Mouse (Mus musculus) limb, embryonic 12.5 days (tissue): ENCODE data around the gene Ankrd28. TPM values are rescaled to one million over a fixed set of nuclear protein-coding genes. Genes with fewer than 3 reads are reported as not detected.

Source experiments
- ATAC-seq: fragments of 200-750 bp; cut with Nextera tagmentation; 2 replicates; pipeline ENCODE4 v1.8.0; 2017; ENCODE audit warnings: low read depth, moderate TSS enrichment; ENCODE audit not compliant: insufficient number of reproducible peaks, insufficient read depth, low FRiP score, low TSS enrichment
- H3K27ac ChIP-seq: fragments of 300-500 bp; sonication (generic); 2 replicates; pipeline ENCODE4 v1.5.1; 2016; ENCODE audit warnings: mild to moderate bottlenecking, moderate library complexity
- H3K27me3 ChIP-seq: fragments of 300-500 bp; sonication (generic); 2 replicates; pipeline ENCODE4 v1.6.1; 2016; ENCODE audit warnings: mild to moderate bottlenecking, moderate library complexity
- H3K36me3 ChIP-seq: fragments of 300-500 bp; sonication (generic); 2 replicates; pipeline ENCODE4 v1.6.1; 2016; ENCODE audit warnings: mild to moderate bottlenecking, moderate library complexity
- H3K4me1 ChIP-seq: fragments of 300-500 bp; sonication (generic); replicated peaks from 2 replicates; pipeline ENCODE4 v1.6.1; 2016
- H3K4me2 ChIP-seq: fragments of 300-500 bp; sonication (generic); 2 replicates; pipeline ENCODE4 v1.6.1; 2016; ENCODE audit warnings: mild to moderate bottlenecking, moderate library complexity
- H3K4me3 ChIP-seq: fragments of 300-500 bp; sonication (generic); replicated peaks from 2 replicates; pipeline ENCODE4 v1.5.1; 2016; ENCODE audit warnings: mild to moderate bottlenecking
- H3K9ac ChIP-seq: fragments of 300-500 bp; sonication (generic); replicated peaks from 2 replicates; pipeline ENCODE4 v1.6.1; 2016; ENCODE audit warnings: mild to moderate bottlenecking, moderate library complexity
- H3K9me3 ChIP-seq: fragments of 300-500 bp; sonication (generic); 2 replicates; pipeline ENCODE4 v1.6.1; 2016; ENCODE audit warnings: mild to moderate bottlenecking, moderate library complexity
- WGBS: fragments of 180-500 bp; shearing (Covaris S2); methylation state at CpG from one replicate; pipeline ENCODE4 v1.1.7; 2016; 5-methylcytosine and 5-hydroxymethylcytosine counted together
- polyA plus RNA-seq: library from polyadenylated mRNA; unstranded; fragments of >200 nt; fragmentation: Nextera tagmentation; extraction: Ambion mirVana; gene quantifications from 2 replicates; pipeline ENCODE4 v1.2.1, GENCODE M21; 2016

Gene Ankrd28
- polyA plus RNA-seq, 1 experiment from 2014 or later: 9.7 TPM

- no peak for ATAC-seq
- Histone ChIP-seq H3K4me1 (0 out of 2 replicates have a peak, but pooled peaks cover 2% of the 10 kb centered on the region), H3K9me3 (no peaks in the 10 kb centered on the region), H3K27ac (peak overlapping the region; percentile 54; the same call in 1 of the 2 replicates), H3K27me3 (no peaks in the 10 kb centered on the region), H3K4me2 (no peak overlapping the region), H3K36me3 (no peaks in the 10 kb centered on the region), H3K9ac (no peak overlapping the region), H3K4me3 (no peak overlapping the region)
- WGBS: 47% methylated on average over 5 of the region's 5 CpGs
Measured at GRCm38 (mm10) chr14:31681931-31682555, 148.4 kb downstream of the Ankrd28 start.

GRCm38 (mm10) chr14:31681291-31681690 is 149.2 kb downstream of the Ankrd28 start:
- Histone ChIP-seq H3K27ac (0 out of 2 replicates have a peak overlapping the region, but pooled peaks have one; percentile 54), H3K4me3 (no peak overlapping the region), H3K9ac (no peak overlapping the region), H3K4me2 (no peak overlapping the region), H3K9me3 (no peaks in the 10 kb centered on the region), H3K4me1 (0 out of 2 replicates have a peak, but pooled peaks cover 2% of the 10 kb centered on the region), H3K36me3 (no peaks in the 10 kb centered on the region), H3K27me3 (no peaks in the 10 kb centered on the region)
- WGBS: 90% methylated on average over 9 of the region's 9 CpGs
- no peak for ATAC-seq

GRCm38 (mm10) chr14:31680656-31681055 is 149.8 kb downstream of the Ankrd28 start:
- no peak overlapping the region for H3K4me3 ChIP-seq
- no peaks in the 10 kb centered on the region for H3K36me3 ChIP-seq
- H3K9me3 ChIP-seq: no peaks in the 10 kb centered on the region
- WGBS: 90% methylated on average over 3 of the region's 3 CpGs
- H3K4me1 ChIP-seq: 0 out of 2 replicates have a peak, but pooled peaks cover 2% of the 10 kb centered on the region
- H3K4me2 ChIP-seq: no peak overlapping the region
- ATAC-seq: no peak
- no peaks in the 10 kb centered on the region for H3K27me3 ChIP-seq
- no peak overlapping the region for H3K27ac ChIP-seq
- no peak overlapping the region for H3K9ac ChIP-seq

- Histone ChIP-seq H3K27ac (0 out of 2 replicates have a peak overlapping the region, but pooled peaks have one; percentile 23), H3K4me2 (no peak overlapping the region), H3K27me3 (no peaks in the 10 kb centered on the region), H3K4me3 (no peak overlapping the region), H3K9ac (0 out of 2 replicates have a peak overlapping the region, but pooled peaks have one; percentile 23), H3K4me1 (peaks cover 7% of the 10 kb centered on the region; the same call in 1 of the 2 replicates), H3K9me3 (no peaks in the 10 kb centered on the region), H3K36me3 (peaks cover 15% of the 10 kb centered on the region)
- WGBS: 76% methylated on average over 10 of the region's 10 CpGs
- ATAC-seq: no peak
Measured at GRCm38 (mm10) chr14:31671635-31672320, 158.7 kb downstream of the Ankrd28 start.

GRCm38 (mm10) chr14:31669642-31670490 is 160.6 kb downstream of the Ankrd28 start:
- Histone ChIP-seq H3K27me3 (no peaks in the 10 kb centered on the region), H3K9me3 (no peaks in the 10 kb centered on the region), H3K4me3 (no peak overlapping the region), H3K4me1 (peaks cover 17% of the 10 kb centered on the region), H3K4me2 (no peak overlapping the region), H3K9ac (no peak overlapping the region), H3K36me3 (peaks cover 22% of the 10 kb centered on the region), H3K27ac (peak overlapping the region; percentile 12)
- ATAC-seq: no peak
- 75% methylated on average over 15 of the region's 15 CpGs for WGBS

- Histone ChIP-seq H3K4me1 (peaks cover 23% of the 10 kb centered on the region), H3K27me3 (no peaks in the 10 kb centered on the region), H3K27ac (peak overlapping the region; percentile 12; the same call in 1 of the 2 replicates), H3K9me3 (no peaks in the 10 kb centered on the region), H3K4me3 (no peak overlapping the region), H3K9ac (no peak overlapping the region), H3K36me3 (peaks cover 22% of the 10 kb centered on the region), H3K4me2 (no peak overlapping the region)
- ATAC-seq: no peak
- 78% methylated on average over 13 of the region's 13 CpGs for WGBS
Measured at GRCm38 (mm10) chr14:31669161-31669611, 161.3 kb downstream of the Ankrd28 start.

GRCm38 (mm10) chr14:31668326-31668725 is 162.1 kb downstream of the Ankrd28 start:
- H3K9ac ChIP-seq: no peak overlapping the region
- H3K36me3 ChIP-seq: peaks cover 22% of the 10 kb centered on the region
- no peak overlapping the region for H3K4me3 ChIP-seq
- no peak for ATAC-seq
- H3K27ac ChIP-seq: 0 out of 2 replicates have a peak overlapping the region, but pooled peaks have one; percentile 23
- WGBS: 87% methylated on average over 13 of the region's 13 CpGs
- no peaks in the 10 kb centered on the region for H3K9me3 ChIP-seq
- H3K4me1 ChIP-seq: peaks cover 32% of the 10 kb centered on the region
- H3K4me2 ChIP-seq: no peak overlapping the region
- no peaks in the 10 kb centered on the region for H3K27me3 ChIP-seq

GRCm38 (mm10) chr14:31667741-31668140 is 162.7 kb downstream of the Ankrd28 start:
- Histone ChIP-seq H3K4me2 (no peak overlapping the region), H3K4me1 (peaks cover 38% of the 10 kb centered on the region), H3K4me3 (no peak overlapping the region), H3K9ac (no peak overlapping the region), H3K9me3 (no peaks in the 10 kb centered on the region), H3K36me3 (peaks cover 22% of the 10 kb centered on the region), H3K27me3 (no peaks in the 10 kb centered on the region), H3K27ac (no peak overlapping the region)
- 88% methylated on average over 6 of the region's 6 CpGs for WGBS
- ATAC-seq: no peak

GRCm38 (mm10) chr14:31666931-31667705 is 163.3 kb downstream of the Ankrd28 start:
- Histone ChIP-seq H3K27ac (no peak overlapping the region), H3K9ac (no peak overlapping the region), H3K9me3 (no peaks in the 10 kb centered on the region), H3K36me3 (peaks cover 22% of the 10 kb centered on the region), H3K4me3 (no peak overlapping the region), H3K4me1 (peaks cover 44% of the 10 kb centered on the region), H3K27me3 (no peaks in the 10 kb centered on the region), H3K4me2 (no peak overlapping the region)
- ATAC-seq: no peak
- 95% methylated on average over 28 of the region's 28 CpGs for WGBS

- Histone ChIP-seq H3K4me1 (peaks cover 57% of the 10 kb centered on the region), H3K9me3 (no peaks in the 10 kb centered on the region), H3K27ac (peak overlapping the region; percentile 20; the same call in 1 of the 2 replicates), H3K9ac (no peak overlapping the region), H3K27me3 (no peaks in the 10 kb centered on the region), H3K4me3 (no peak overlapping the region), H3K4me2 (no peak overlapping the region), H3K36me3 (peaks cover 22% of the 10 kb centered on the region)
- ATAC-seq: no peak
- WGBS: 80% methylated on average over 4 of the region's 4 CpGs
Measured at GRCm38 (mm10) chr14:31665566-31665940, 164.9 kb downstream of the Ankrd28 start.
